Mouse (Mus musculus): ENCODE results near the gene Xylt1.
A peak's percentile ranks its signal among the peaks of the same experiment; 100 is the strongest.

Xylt1 gene

DNA sequence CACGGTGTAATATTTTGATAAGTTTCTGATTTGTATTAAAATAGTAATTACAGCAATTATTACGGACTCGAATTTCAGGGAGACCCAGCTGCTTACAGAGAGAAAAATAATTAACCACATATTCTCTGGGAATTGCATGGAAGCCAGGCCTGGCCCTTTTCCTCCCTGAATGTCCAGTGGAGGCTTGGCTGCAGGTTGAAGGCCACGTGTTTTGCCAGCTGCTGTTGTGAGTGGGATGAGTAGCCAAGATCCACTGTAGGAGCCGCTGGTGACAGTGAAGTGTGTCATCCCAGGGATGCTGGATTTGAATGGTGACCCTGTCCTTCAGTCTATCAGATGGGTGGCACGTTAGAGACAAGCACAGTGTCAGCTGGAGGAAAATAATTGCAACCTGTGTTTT lies 14.7 kb downstream of the Xylt1 start:
- no peak for DNase-seq (ENCODE audit: low read depth)

DNA sequence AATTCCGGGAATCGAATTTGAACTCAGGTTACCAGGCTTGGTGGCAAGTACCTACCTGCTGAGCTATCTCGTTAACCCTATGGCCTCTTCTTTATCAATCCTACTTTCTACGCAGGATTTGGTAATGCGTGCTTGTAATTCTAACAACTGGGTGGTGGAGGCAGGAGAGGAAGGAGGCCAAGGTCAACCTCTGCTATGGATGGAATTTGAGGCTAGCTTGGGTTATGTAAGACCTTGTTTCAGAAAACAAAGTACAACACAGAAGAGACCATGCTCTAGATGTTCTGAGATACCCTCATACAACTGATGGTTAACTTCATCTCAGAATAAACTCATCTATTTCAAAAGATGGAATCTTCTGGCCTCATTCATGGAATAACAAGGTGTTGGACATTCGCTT lies 17.1 kb downstream of the Xylt1 start:
- no peak for DNase-seq (ENCODE audit: low read depth)

DNA sequence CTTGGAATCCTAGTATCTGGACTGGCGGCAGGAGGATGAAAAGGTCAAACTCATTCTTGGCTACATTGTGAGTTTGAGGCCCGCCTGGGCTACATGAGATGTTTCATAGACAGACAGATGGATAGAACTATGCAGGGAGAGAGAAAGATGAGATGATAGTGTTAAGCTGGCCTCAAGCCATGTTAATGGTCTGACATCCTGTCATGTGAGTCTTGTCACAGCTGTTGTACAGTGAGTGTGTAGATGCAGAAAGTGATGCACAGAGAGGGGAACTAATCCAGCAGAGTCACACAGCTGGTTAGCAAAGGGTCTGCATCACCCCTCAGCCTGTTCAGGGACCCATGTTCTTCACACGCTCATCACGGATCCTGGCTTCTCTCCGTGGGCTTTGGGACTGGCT lies 19.2 kb downstream of the Xylt1 start:
- no peak for DNase-seq (ENCODE audit: low read depth)

DNA sequence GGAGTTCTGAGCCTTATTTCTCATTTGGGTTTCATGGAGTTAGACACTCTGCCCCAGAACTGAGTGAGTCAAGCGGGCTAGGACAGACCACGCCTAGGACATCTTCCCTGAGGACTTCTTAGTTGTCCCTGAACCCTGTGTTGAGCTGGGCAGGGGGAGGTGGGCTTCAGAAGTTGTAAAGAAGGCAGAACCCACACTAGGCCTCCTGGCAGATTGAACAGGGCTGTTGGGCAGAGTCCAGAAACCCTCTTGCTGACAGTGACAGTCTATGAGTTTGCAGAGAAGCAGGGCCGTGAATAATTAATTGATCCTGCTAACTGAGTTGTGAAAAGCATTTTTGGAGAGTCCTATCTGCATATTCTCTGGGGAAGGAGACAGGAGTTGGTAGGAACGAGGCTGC lies 20.8 kb downstream of the Xylt1 start:
- DNase-seq (ENCODE audit: low read depth), result no peak

DNA sequence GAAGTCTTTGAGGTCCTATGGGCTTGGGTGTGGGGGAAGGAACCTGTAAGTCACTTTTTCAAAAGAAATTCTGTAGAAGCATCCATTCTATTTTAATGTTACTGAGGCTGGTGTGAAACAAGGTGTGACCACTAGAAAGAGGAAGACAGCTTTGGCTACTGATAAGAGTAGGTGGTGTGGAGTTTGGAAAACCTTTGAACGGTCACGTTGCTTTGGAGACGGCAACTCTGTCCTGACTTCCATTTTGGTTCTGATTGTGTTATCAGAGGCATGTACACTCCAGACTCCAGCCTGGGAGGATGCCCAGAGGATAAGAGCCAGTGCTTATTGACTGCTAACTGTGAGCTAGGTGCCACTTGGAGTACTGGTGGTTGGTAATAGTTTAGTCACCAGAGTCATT lies 25.6 kb downstream of the Xylt1 start:
- no peak for DNase-seq (ENCODE audit: low read depth)

DNA sequence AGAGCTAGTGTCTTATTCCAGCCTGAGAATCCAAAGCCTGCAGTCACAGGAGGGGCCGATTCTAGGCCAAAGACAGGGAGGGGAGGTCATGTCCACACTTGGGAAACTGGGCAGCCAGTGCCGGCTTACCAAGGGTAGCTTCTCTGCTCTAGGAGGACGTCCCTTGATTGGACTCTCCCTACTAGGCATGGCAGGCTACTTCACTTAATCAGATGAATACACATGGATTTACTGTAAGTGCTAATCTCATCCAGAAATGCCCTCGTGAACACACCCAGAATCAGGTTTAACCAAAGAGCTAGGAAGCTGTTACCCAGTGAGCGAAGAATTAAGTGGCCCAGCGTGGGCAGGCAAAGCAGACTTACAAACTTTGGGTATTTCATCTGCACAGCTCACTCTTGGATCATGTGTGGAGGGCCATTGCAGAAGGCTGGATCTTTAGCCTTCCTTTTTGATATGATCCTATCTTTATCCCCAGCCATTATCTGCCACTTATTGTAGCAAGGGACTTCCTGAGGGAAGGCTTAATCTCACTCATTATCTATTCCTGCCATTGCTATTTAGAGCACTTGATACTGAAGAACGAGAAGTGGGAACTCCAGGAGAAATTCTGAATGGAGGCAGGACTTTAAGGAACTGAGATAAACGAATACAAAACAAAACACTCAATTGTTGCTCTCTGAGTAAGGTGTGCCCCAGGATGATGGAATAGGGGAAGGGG lies 28.6 kb downstream of the Xylt1 start:
- no peak for DNase-seq (ENCODE audit: low read depth)

DNA sequence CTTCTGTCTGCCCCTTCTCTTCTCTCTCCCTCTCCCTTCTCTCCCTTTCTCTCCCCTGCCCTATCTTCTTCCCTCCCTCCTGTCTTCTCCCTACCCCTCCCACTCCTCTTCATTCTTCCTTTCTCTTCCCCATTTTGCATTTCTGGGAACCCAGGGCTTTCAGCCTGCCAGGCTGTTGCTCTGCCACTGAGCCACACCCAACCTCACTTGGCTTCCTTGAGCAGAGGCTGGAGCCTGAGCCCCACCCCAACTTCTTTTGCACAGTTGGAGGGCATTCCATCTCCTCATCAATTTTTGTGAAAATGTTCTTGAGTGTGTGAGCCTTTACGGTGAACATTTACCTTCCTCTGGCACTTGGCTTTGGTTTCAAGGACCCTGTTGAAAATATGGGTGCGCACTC lies 31.1 kb downstream of the Xylt1 start:
- DNase-seq (ENCODE audit: low read depth), result no peak

DNA sequence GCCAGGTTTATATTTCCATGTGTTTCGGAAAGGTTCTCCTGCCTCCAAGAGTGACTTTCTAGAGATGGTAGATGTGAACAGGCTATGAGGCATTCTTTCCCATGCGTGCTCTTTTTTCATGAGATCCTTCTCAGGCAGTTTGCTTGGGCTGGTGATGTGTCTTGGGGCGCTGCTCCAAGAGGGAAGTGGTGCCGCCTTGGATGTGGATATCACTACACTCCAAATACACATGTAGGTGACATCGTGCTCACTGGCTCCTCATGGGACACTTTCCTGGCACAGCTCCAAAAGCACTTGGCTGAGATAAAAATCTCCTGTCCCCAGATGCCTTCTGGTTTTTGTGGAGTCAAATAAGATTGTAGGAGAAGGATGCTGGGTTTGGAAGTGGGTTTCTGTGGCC lies 31.6 kb downstream of the Xylt1 start:
- DNase-seq (ENCODE audit: low read depth), result peak; percentile 55

DNA sequence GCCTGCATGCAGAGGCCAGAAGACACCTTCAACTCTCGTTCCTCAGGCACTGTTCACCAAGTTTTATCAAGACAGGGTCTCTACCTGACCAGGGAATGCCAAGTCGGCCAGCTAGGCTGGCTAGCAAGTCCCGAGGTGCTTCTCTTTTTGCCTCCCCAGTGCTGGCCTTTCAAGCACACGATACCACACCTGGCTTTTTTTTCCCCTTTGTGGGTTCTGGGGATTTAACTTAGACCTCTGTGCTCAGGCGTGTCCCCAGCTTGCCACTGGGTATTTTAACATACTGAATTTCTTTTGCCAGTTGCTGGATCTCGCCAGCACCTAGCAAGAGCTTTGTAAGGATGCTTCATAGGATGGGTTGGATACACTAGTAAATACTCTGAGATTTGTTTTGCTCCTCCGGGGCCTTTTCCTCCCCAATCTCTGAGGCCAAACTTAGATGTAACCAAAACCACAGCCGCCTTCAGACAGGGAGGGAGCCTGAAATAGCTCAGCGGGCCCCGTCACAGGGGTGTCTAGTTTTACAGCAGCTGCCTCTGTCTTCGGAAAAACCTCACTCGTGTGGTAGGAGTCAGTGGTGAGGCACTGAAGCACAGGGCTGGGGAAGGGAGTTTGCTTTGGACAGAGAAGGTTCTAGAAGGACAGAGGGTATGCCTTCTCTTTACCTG lies 33.7 kb downstream of the Xylt1 start:
- DNase-seq (ENCODE audit: low read depth), result peak; percentile 70

DNA sequence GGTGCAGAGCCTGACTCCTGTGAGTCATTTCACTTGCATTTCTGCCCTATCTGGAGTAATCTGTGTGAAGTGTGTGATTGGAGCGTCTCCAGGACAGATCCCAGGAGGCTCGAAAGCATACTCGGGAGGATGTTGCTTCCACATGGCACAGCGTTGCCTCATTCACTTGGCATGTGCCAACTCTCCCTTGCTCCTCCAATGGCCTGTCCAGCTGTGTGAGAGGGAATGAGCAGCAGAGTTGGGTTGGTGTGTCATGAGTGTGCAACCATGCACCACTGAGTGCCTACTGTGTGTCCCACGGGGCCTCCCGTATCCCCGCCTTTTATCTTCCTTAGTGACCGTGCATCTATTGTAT lies 34.2 kb downstream of the Xylt1 start:
- no peak for DNase-seq (ENCODE audit: low read depth)

DNA sequence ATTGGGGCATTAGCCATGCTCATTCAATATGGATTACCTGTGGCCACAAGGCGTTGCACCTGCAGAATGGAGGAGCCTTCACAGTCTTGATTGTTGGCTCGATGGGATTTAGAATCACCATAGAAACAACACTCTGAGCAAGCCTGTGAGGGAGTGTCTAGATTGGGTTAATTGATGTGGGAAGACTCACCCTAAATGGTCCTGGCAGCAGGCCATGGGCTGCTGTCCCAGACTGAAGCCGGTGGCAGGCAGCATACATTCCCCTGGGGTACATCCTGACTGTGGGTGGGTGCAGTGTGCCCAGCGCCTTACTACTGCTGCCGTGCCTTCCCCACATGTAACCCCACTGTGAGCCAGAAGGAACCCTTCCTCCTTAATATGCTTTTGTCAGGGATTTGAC lies 38.3 kb downstream of the Xylt1 start:
- no peak for DNase-seq (ENCODE audit: low read depth)

DNA sequence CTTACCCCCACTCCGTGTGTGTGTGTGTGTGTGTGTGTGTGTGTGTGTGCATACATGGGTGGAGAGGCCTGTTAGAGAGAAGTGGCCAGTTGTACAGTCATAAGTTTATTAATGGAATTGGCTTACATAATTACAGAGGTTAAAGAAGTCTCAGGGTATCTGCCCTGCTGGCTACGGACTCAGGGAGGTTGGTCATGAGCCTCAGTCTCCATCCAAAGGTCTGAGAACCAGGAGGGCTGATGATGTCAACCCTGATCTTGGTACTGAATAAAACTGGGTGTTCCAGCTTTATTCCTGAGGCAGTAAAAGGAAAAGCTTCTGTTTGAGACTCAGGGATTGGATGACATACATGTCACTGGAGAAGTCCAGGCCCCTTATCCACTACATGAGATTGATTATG lies 39.1 kb downstream of the Xylt1 start:
- no peak for DNase-seq (ENCODE audit: low read depth)

DNA sequence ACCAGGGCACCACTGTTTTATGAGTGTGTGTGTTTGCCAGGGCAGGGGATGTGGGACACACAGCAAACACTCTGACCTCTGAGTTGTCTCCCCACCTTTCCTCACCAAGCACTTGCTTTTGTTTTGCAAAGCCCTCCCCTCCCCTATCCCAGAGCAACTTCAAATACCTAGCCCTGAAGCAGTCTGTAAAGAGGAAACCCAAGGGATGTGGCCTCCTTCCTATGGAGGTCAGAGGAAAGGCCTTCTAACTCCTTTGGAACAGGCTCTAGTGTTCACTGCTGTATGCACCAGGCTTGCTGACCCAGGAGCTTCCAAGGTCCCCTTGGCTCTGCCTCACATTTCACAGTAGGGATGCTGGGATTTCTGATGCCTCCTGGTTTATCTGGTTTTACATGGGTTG lies 39.5 kb downstream of the Xylt1 start:
- no peak for DNase-seq (ENCODE audit: low read depth)

DNA sequence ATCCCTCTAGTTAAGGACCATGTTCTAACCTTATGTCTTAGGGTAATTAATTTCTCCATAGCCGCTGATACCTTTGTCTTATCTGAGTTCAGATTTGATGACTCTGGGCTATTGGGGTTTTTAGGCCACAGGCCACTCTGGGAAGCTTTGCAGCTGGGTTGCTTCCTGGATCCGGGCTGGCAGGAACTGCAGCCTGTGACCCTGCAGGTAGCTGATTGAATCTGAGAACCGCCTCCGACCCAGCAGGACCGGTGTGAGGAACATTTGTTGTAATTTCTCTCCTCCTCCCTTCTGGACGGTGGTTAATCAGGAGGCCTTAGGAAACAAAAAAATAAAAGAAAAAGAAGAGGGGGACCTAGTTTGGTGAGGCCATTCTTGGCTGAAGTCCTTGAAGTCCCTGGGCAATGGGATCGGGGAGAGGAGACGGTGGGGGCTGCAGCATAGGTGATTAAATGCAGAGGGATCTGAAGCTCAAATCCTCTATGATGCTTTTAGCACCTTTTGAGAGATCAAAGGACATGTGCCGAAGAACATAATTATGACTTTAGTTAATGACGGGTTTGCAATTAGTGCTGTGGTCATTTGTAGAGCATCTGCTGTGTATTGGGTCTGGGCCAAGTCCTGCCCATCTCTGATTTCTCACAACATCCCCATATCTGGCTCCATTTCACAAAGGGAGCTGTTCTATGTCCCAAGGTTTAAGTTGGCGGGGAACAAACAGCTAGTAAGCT lies 40.2 kb downstream of the Xylt1 start:
- DNase-seq (ENCODE audit: low read depth), result no peak

DNA sequence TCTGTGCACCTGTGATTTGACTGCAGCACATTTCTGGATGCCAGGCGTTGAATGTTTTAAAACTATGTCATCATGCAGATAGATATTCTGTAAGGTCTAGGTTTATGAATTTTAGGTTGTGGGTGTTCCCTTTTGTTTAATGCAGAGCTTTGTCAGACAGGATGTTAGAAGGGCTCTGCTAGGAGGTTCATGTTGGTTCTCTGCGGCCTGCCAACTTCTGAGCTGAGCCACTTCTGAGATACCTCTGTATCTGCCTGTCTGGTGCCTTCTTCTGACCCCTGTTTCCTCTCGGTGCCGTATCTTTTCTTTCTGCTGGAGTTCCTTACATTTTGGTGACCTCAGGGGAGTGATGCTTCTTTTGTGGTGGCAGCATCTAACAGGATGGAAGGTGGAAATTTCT lies 44.1 kb downstream of the Xylt1 start:
- DNase-seq (ENCODE audit: low read depth), result no peak

DNA sequence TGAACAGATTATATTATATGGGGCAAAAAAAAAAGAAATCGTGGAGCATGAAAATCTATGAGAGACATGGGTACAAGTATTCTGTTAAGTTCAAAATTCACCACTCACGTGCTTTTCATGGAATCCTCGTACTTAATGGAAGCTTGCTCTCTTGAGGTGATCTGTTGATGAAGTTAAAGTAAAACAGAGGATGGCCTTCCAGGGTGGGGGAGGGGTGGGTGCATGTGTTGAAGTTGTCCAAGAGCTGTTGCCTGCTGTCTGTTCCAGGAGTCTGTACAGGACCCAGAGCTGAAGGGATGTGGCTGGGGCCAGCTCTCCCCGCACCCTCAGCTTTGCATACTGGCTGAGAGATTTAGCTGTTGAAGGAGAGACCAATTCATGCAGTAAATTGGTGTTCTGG lies 45.6 kb downstream of the Xylt1 start:
- no peak for DNase-seq (ENCODE audit: low read depth)

DNA sequence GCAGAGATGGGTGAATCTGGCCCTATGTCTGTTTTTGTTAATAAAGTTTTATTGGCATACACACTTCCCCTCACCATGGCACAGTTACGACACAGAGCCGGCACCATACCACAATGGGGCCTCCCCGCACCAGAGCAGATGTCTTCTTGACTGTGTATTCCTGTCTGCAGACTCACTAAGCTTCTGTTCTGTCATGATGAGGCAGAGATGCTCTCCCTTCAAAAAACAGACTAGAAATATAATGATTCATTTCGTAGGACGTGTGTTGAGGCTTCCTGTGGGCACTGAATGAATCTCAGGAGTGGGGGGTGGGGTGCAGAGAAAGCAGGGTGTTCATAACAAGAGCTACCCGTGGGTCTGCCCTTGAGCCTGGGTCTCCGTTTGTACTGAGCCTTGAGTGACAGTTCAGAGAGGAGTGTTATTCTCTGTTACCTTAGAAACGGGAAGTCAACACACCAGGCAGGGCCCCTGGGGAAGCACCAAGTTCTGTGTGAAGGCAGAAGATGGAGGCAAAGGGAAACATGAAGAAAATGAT lies 48.0 kb downstream of the Xylt1 start:
- DNase-seq (ENCODE audit: low read depth), result no peak

DNA sequence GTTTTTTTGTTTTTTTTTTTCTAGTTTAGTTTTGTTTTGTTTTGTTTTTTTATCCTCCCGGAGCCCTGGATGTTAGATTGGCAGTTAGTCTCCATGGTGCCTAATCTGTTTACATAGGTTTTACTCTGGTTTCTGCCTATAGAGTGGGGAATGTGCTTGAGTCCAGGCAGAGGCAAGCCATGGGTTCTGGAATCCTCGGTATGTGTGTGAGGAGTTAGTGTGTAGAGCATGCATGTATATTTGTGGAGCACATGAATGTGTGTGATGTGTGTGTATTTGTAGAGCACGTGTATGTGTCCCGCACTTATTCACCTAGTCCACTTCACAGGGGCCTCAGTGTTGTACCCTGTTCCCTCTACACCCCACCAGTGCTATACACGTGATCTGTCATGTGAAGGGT lies 48.7 kb downstream of the Xylt1 start:
- DNase-seq (ENCODE audit: low read depth), result no peak

DNA sequence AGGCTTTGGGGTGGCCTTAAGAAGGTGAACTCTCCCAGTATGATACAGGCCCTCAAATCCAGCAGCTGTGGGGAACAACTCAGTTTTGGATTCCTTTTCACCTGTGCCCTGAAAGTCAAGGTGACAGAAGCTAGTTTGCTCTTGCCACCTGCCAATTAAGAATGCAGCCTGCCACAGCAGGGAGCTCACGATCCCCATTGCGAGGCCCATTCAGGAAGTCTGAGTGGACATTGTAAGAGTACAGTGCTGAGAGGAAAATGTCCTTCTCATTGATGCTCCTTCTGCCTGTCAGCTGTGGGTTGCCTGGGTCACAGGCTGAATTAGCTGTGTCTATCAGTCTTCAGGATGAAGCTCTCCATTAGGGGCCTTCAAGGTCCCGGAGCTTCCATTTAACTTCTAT lies 49.1 kb downstream of the Xylt1 start:
- DNase-seq (ENCODE audit: low read depth), result no peak

DNA sequence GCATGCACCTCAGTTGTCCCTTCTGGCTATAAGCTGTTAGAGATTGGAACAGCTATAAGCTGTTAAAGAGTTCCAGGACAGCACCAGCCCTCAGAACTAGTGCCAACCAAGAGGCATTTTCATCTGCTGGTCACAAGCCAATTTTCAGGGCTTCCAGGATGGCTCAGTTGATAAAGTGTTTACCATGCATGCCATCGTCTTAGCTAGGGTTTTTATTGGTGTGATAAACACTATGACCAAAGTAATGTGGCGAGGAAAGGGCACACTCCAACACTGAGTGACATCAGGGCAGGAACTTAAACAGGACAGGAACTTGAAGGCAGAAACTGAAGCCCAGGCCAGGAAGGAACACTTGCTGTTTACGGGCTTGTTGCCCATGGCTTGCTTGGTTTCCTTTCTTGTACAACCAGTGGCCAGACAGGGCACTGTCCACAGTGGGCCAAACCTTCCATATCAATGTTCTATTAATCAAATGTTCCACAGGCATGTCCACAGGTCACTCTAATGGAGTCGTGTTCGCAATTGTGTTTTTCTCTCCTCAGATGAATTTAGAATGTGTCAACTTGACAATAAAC lies 49.7 kb downstream of the Xylt1 start:
- no peak for DNase-seq (ENCODE audit: low read depth)

DNA sequence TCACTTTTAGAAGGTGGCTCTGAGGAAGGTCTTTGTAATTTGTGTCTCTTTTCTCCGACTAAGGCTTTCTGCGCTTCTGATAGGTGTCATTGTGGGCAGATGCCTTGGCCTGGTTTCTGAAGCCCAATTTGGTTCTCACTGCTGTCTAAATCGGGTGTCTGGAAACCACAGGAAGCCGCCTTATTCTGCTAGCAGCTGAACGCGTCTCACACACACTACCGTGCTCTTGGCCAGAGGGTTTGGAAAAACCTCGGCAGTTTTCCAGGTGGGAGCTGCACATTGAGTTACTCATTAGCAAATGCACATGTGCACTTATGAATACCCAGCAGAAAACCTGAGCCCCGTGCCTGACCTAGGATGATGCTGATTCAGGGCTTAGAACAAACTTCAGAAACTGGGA lies 52.9 kb downstream of the Xylt1 start:
- peak; percentile 90 for DNase-seq (ENCODE audit: low read depth)

DNA sequence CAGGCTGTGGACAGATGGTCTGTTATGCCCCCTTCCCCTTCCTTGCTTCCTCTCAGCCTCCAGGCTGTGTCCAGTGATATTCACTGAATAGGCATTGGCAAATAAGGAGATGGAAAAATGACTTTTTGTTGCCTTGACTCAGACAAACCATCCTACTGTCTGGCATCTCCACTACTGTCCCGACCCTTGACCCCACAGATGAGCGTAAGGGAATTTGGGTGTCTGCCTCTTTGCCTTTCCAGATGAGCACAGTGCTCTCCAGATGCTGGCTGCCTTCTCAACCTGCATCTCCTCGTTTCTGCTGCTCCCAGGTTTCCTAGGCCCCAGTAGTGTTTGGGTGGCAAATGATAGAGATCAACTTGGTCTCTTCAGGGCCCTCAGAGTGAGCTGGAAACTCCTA lies 54.3 kb downstream of the Xylt1 start:
- no peak for DNase-seq (ENCODE audit: low read depth)
